10 mouse cellular contexts compared by ENCODE assay signal in genomic region chr2:33583317-33583716, GRCm38 (mm10). TPM values are rescaled to one million over a fixed set of nuclear protein-coding genes. Genes with fewer than 3 reads are reported as not detected.
DNase-seq lines count a peak whose midpoint lies in the region; ATAC-seq and TF ChIP-seq lines count a peak whose summit lies in the region.
"Had no signal": no experiment of that assay in that cellular context is flagged by ENCODE, and none has a peak within 500 bp of the region (broad histone marks: within the 10 kb centered on the region; RNA-seq: fewer than 3 reads in every experiment).

No protein-coding gene starts in this region.

- no peak overlapping the region for H3K4me3 ChIP-seq in hindbrain, embryonic 11.5 days (ENCODE audit: low read depth, low read length)
- no peak overlapping the region for H3K4me3 ChIP-seq in hindbrain, embryonic 12.5 days
- H3K4me3 ChIP-seq in CH12.LX (replicated peaks in 1 of 3; ENCODE audit: low read depth in 2 of 3, low read length in 2 of 3, poor library complexity in 1 of 3) = no peak overlapping the region
- H3K4me3 ChIP-seq in cortical plate, adult 2 months (ENCODE audit: insufficient read depth, low read length) = no peak overlapping the region
- no peak overlapping the region for H3K4me3 ChIP-seq in liver, embryonic 13.5 days (replicated peaks)
- H3K4me3 ChIP-seq: gastrocnemius, adult 2 months had no signal

- in situ Hi-C loops in CH12.LX (cut with MboI; ENCODE audit: low pct_ligation_motif_present, low pct_unique_long_range_greater_than_20kb, low sequenced_read_pairs) = no loop called here

- dilution Hi-C loops in CH12.LX (cut with MboI; ENCODE audit: extremely low pct_ligation_motif_present, extremely low pct_unique_long_range_greater_than_20kb, low sequenced_read_pairs) = no loop called here

- no peak for DNase-seq in hindbrain, embryonic 11.5 days (ENCODE audit: low spot score)
- no peak for DNase-seq in CH12.LX (ENCODE audit: extremely low read depth)
- DNase-seq in liver, embryonic 13.5 days = no peak
- no peak for DNase-seq in adrenal gland, postnatal 4 days (ENCODE audit: low spot score in 2 of 2)
- DNase-seq in left cerebral cortex, postnatal 4 days = no peak
- DNase-seq in adrenal gland, postnatal 36 days = no peak
- DNase-seq: gastrocnemius, adult 2 months had no signal

- TF ChIP-seq CTCF in CH12.LX (conservative IDR thresholded peaks at IDR 0.05 in 1 of 2, IDR thresholded peaks at IDR 0.05 in 1 of 2; ENCODE audit: low read depth in 2 of 2, low read length in 2 of 2) = peak in 1 of 2 experiments; percentile 53; a peak in 2 of 4 replicates
- TF ChIP-seq CTCF in cortical plate, adult 2 months (IDR thresholded peaks at IDR 0.05; ENCODE audit: extremely low read depth, insufficient read depth, low read length) = peak; percentile 43

- H3K79me2 ChIP-seq in CH12.LX (replicated peaks; ENCODE audit: control insufficient read depth, extremely low read depth, insufficient read depth, poor library complexity, severe bottlenecking) = no peaks in the 10 kb centered on the region

- TF ChIP-seq POLR2A in CH12.LX (IDR thresholded peaks at IDR 0.05; ENCODE audit: low read depth, low read length) = no peak
- no peak for TF ChIP-seq POLR2A in cortical plate, adult 2 months (IDR thresholded peaks at IDR 0.05; ENCODE audit: extremely low read depth, insufficient read depth, low read length)

- 11% methylated on average over 4 of the region's 4 CpGs for WGBS in hindbrain, embryonic 11.5 days
- 11% methylated on average over 4 of the region's 4 CpGs for WGBS in hindbrain, embryonic 12.5 days
- 7% methylated on average over 4 of the region's 4 CpGs for WGBS in liver, embryonic 13.5 days (ENCODE audit: insufficient replicate concordance)

- peaks cover 71% of the 10 kb centered on the region for H3K27me3 ChIP-seq in hindbrain, embryonic 11.5 days (ENCODE audit: control insufficient read depth, insufficient read depth, low read length)
- H3K27me3 ChIP-seq in hindbrain, embryonic 12.5 days = peaks cover 96% of the 10 kb centered on the region
- H3K27me3 ChIP-seq in CH12.LX (replicated peaks) = peaks cover 88% of the 10 kb centered on the region
- H3K27me3 ChIP-seq in liver, embryonic 13.5 days = peaks cover 84% of the 10 kb centered on the region

- no peak overlapping the region for H3K4me2 ChIP-seq in hindbrain, embryonic 11.5 days (replicated peaks; ENCODE audit: low read depth, low read length)
- no peak overlapping the region for H3K4me2 ChIP-seq in hindbrain, embryonic 12.5 days (replicated peaks)
- no peak overlapping the region for H3K4me2 ChIP-seq in CH12.LX (ENCODE audit: insufficient read depth, low read depth, poor library complexity, severe bottlenecking)
- no peak overlapping the region for H3K4me2 ChIP-seq in liver, embryonic 13.5 days

- ATAC-seq in hindbrain, embryonic 11.5 days (ENCODE audit: low FRiP score) = no peak
- no peak for ATAC-seq in hindbrain, embryonic 12.5 days (ENCODE audit: low FRiP score)
- ATAC-seq in liver, embryonic 13.5 days (ENCODE audit: low read depth) = no peak; the same call in 1 of the 2 replicates

- peak; percentile 22 for TF ChIP-seq RAD21 in CH12.LX (IDR thresholded peaks at IDR 0.05; ENCODE audit: low read depth, low read length)

- 0 out of 2 replicates have a peak overlapping the region, but pooled peaks have one; percentile 11 for H3K27ac ChIP-seq in hindbrain, embryonic 11.5 days (ENCODE audit: low read depth, low read length)
- no peak overlapping the region for H3K27ac ChIP-seq in hindbrain, embryonic 12.5 days
- no peak overlapping the region for H3K27ac ChIP-seq in CH12.LX (ENCODE audit: insufficient read depth, low read depth)
- H3K27ac ChIP-seq in cortical plate, adult 2 months (ENCODE audit: insufficient read depth, low read length) = no peak overlapping the region
- 0 out of 2 replicates have a peak overlapping the region, but pooled peaks have one; percentile 47 for H3K27ac ChIP-seq in liver, embryonic 13.5 days
- H3K27ac ChIP-seq: gastrocnemius, adult 2 months had no signal

- H3K9me3 ChIP-seq in hindbrain, embryonic 11.5 days (ENCODE audit: control insufficient read depth, low read length) = no peaks in the 10 kb centered on the region
- no peaks in the 10 kb centered on the region for H3K9me3 ChIP-seq in hindbrain, embryonic 12.5 days (replicated peaks)
- no peaks in the 10 kb centered on the region for H3K9me3 ChIP-seq in CH12.LX (replicated peaks; ENCODE audit: low read length)
- no peaks in the 10 kb centered on the region for H3K9me3 ChIP-seq in liver, embryonic 13.5 days (replicated peaks)

- H3K4me1 ChIP-seq in hindbrain, embryonic 11.5 days (replicated peaks; ENCODE audit: control insufficient read depth, insufficient read depth, low read length) = peaks cover 24% of the 10 kb centered on the region
- peaks cover 63% of the 10 kb centered on the region for H3K4me1 ChIP-seq in hindbrain, embryonic 12.5 days
- peaks cover 0 to 2% of the 10 kb centered on the region in 2 experiments; a peak in 1 of 4 replicates for H3K4me1 ChIP-seq in CH12.LX (ENCODE audit: control insufficient read depth in 1 of 2, insufficient read depth in 2 of 2)
- peaks cover 1% of the 10 kb centered on the region; the same call in 1 of the 2 replicates for H3K4me1 ChIP-seq in cortical plate, adult 2 months (ENCODE audit: control insufficient read depth, insufficient read depth, low read length)
- peaks cover 13% of the 10 kb centered on the region for H3K4me1 ChIP-seq in liver, embryonic 13.5 days (replicated peaks)

- intact Hi-C loops in left cerebral cortex, postnatal 4 days (cut with DNase I) = no loop called here

- no peak overlapping the region for H3K9ac ChIP-seq in hindbrain, embryonic 11.5 days (ENCODE audit: low read depth, low read length)
- H3K9ac ChIP-seq in hindbrain, embryonic 12.5 days = no peak overlapping the region
- H3K9ac ChIP-seq in CH12.LX (ENCODE audit: insufficient read depth, low read depth) = no peak overlapping the region
- H3K9ac ChIP-seq in liver, embryonic 13.5 days = no peak overlapping the region

- TF ChIP-seq EP300 in CH12.LX (IDR thresholded peaks at IDR 0.05; ENCODE audit: low read length) = no peak

- H3K36me3 ChIP-seq in hindbrain, embryonic 11.5 days (ENCODE audit: control insufficient read depth, insufficient read depth, low read length) = no peaks in the 10 kb centered on the region
- H3K36me3 ChIP-seq in hindbrain, embryonic 12.5 days = no peaks in the 10 kb centered on the region
- H3K36me3 ChIP-seq in CH12.LX (replicated peaks in 1 of 2; ENCODE audit: control insufficient read depth in 1 of 2, insufficient read depth in 1 of 2, low read length in 1 of 2) = no peaks in the 10 kb centered on the region
- no peaks in the 10 kb centered on the region for H3K36me3 ChIP-seq in liver, embryonic 13.5 days

TF ChIP-seq in CH12.LX, 34 proteins besides CTCF, POLR2A, EP300 and RAD21:
- peak; percentile 28; the same call in 1 of the 2 replicates for TF ChIP-seq SMC3 (IDR thresholded peaks at IDR 0.05; ENCODE audit: low read depth, low read length)
- TF ChIP-seq E2F4 (IDR thresholded peaks at IDR 0.05; ENCODE audit: insufficient replicate concordance, low read depth, low read length) = no peak
- TF ChIP-seq MEF2A (IDR thresholded peaks at IDR 0.05; ENCODE audit: borderline replicate concordance, low read depth, low read length) = no peak

RNA-seq across cellular contexts. Expression of gene Lmx1b, which starts 57.0 kb away (rescaled TPM):
- 4.2 and 5.0 TPM in 2 replicates for polyA plus RNA-seq in hindbrain, embryonic 11.5 days (2014; fragmentation: Nextera tagmentation; extraction: Ambion mirVana)
- polyA plus RNA-seq in hindbrain, embryonic 12.5 days (2016; fragmentation: Nextera tagmentation; extraction: Ambion mirVana) = 5.0 and 5.6 TPM in 2 replicates
- not detected in 2 replicates for total RNA-seq in CH12.LX (2012; rRNA removed)
- not detected in 2 replicates for total RNA-seq in CH12.LX (2014; rRNA removed)
- polyA plus RNA-seq in CH12.LX (2012; ENCODE audit: insufficient read length, low read depth) = not detected in 2 replicates
- 0.15 and 0.23 TPM in 2 replicates for polyA plus RNA-seq in cortical plate, adult 2 months (2012; rRNA removed)
- polyA plus RNA-seq in liver, embryonic 13.5 days (2015; fragmentation: Nextera tagmentation; extraction: Ambion mirVana) = not detected in 2 replicates
- 1 to 10 TPM in 1 of 2 experiments, not detected in 1; 1.5 TPM for total RNA-seq in adrenal gland, postnatal 4 days (2021)
- total RNA-seq in left cerebral cortex, postnatal 4 days (2021) = under 1 TPM; 0.24 to 0.26 TPM
- under 1 TPM in 1 of 2 experiments, not detected in 1; 0.07 TPM for total RNA-seq in adrenal gland, postnatal 36 days (2021)
- polyA plus RNA-seq: lung, embryonic 16.5 days had no signal

Comparison
In these comparisons a context has a peak if more than half of its experiments do, and no peak if none do; other contexts are left out.
1. H3K27ac ChIP-seq: peak in hindbrain, embryonic 11.5 days (single experiment) and liver, embryonic 13.5 days (single experiment); none in hindbrain, embryonic 12.5 days (single experiment), CH12.LX (single experiment) and cortical plate, adult 2 months (single experiment).